Mouse (Mus musculus) myocyte (in vitro differentiated cells): Measurements from ENCODE around the gene Wnt3. TPM values are rescaled to one million over a fixed set of nuclear protein-coding genes. Genes with fewer than 3 reads are reported as not detected.

ENCODE experiments used
- H3K27me3 ChIP-seq: one replicate; pipeline ENCODE4 v1.6.1; 2011; ENCODE audit not compliant: control insufficient read depth, insufficient read depth, insufficient read length
- H3K36me3 ChIP-seq: one replicate; pipeline ENCODE4 v1.6.1; 2011; ENCODE audit not compliant: control insufficient read depth, insufficient read depth
- H3K4me2 ChIP-seq: one replicate; pipeline ENCODE4 v1.6.1; 2011; ENCODE audit warnings: low read depth, control low read depth
- H3K4me3 ChIP-seq: one replicate; pipeline ENCODE4 v1.5.1; 2011; ENCODE audit warnings: mild to moderate bottlenecking, control low read depth, moderate library complexity
- H3K79me2 ChIP-seq: one replicate; pipeline ENCODE4 v1.6.1; 2011; ENCODE audit not compliant: control insufficient read depth, insufficient read depth
- H3ac ChIP-seq: one replicate; pipeline ENCODE4 v1.6.1; 2011; ENCODE audit not compliant: control insufficient read depth, insufficient read length
- CEBPB ChIP-seq: IDR thresholded peaks from 2 replicates; pipeline ENCODE4 v1.6.1; 2011; ENCODE audit warnings: mild to moderate bottlenecking, moderate library complexity; ENCODE audit not compliant: poor library complexity, insufficient read depth, severe bottlenecking
- E2F4 ChIP-seq: IDR thresholded peaks from one replicate; pipeline ENCODE4 v1.6.1; 2011; ENCODE audit warnings: mild to moderate bottlenecking, control low read depth, moderate library complexity; ENCODE audit not compliant: insufficient read depth
- MAX ChIP-seq: IDR thresholded peaks from one replicate; pipeline ENCODE4 v1.6.1; 2011; ENCODE audit warnings: low read depth, mild to moderate bottlenecking, control low read depth
- MYOD1 ChIP-seq, 3 experiments: IDR thresholded peaks; one replicate each; pipeline ENCODE4 v1.6.1; 2011; ENCODE audit warnings: control low read depth in 2 of 3, low read depth in 2 of 3, mild to moderate bottlenecking in 2 of 3, moderate library complexity in 1 of 3; ENCODE audit not compliant: insufficient read length in 2 of 3, control insufficient read depth in 1 of 3
- MYOG ChIP-seq, 3 experiments: IDR thresholded peaks; one replicate each; pipeline ENCODE4 v1.6.1; 2011; ENCODE audit warnings: control low read depth in 2 of 3, low read depth in 2 of 3, mild to moderate bottlenecking in 2 of 3; ENCODE audit not compliant: insufficient read length in 2 of 3, control insufficient read depth in 1 of 3, insufficient read depth in 1 of 3
- POLR2A ChIP-seq: IDR thresholded peaks from one replicate; pipeline ENCODE4 v1.6.1; 2011; ENCODE audit warnings: low read depth, mild to moderate bottlenecking, control low read depth, moderate library complexity; ENCODE audit not compliant: insufficient read length
- POLR2AphosphoS2 ChIP-seq: IDR thresholded peaks from one replicate; pipeline ENCODE4 v1.6.1; 2011; ENCODE audit warnings: low read depth, control low read depth; ENCODE audit not compliant: insufficient read length
- REST ChIP-seq: IDR thresholded peaks from one replicate; pipeline ENCODE4 v1.6.1; 2011; ENCODE audit warnings: mild to moderate bottlenecking, control low read depth, moderate library complexity; ENCODE audit not compliant: insufficient read depth, insufficient read length
- SRF ChIP-seq: IDR thresholded peaks from one replicate; pipeline ENCODE4 v1.6.1; 2011; ENCODE audit warnings: low read depth; ENCODE audit not compliant: control insufficient read depth, insufficient read length
- TCF12 ChIP-seq: IDR thresholded peaks from one replicate; pipeline ENCODE4 v1.6.1; 2011; ENCODE audit warnings: mild to moderate bottlenecking, control low read depth; ENCODE audit not compliant: poor library complexity, insufficient read depth, severe bottlenecking
- TCF3 ChIP-seq: IDR thresholded peaks from one replicate; pipeline ENCODE4 v1.6.1; 2011; ENCODE audit warnings: low read depth, control low read depth; ENCODE audit not compliant: insufficient read length
- USF1 ChIP-seq: IDR thresholded peaks from one replicate; pipeline ENCODE4 v1.6.1; 2011; ENCODE audit warnings: low read depth, mild to moderate bottlenecking, control low read depth, moderate library complexity
- polyA plus RNA-seq: library from polyadenylated mRNA; unstranded; fragments of >200 nt; fragmentation: generic; extraction: Trizol; gene quantifications from one replicate; pipeline ENCODE4 v1.2.1, GENCODE M21; 2012; ENCODE audit warnings: missing spikeins

The Wnt3 gene
- polyA plus RNA-seq, 1 experiment, result 0.04 TPM

DNA sequence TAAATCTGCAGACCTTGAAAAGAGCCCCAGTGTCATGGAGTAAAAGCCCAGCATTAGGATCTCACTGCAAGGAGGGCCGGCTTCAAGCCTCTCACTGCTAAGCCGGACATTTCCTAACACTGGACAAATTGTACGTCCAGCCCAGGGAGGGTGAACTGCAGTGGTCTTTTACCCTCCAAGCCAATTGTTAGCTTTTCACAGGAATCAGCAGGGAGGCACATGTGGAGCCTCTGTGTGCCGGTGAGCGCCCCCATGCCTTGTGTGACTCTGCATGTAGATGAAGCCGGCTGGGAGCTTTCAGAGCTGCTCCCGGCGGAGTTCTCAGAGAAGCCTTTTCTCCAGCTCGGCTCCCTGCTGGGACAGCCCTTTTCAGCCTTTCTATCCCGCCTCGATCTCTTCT lies 66.9 kb downstream of the Wnt3 start:
- Histone ChIP-seq H3K36me3 (no peaks in the 10 kb centered on the region), H3K4me3 (no peak overlapping the region), H3ac (no peak overlapping the region), H3K4me2 (no peak overlapping the region), H3K79me2 (no peaks in the 10 kb centered on the region), H3K27me3 (no peaks in the 10 kb centered on the region)
- TF ChIP-seq POLR2AphosphoS2 (no peak), TCF12 (no peak), E2F4 (no peak), CEBPB (no peak), USF1 (no peak), MYOD1 (IDR thresholded peaks at IDR 0.05; ENCODE audit: control insufficient read depth in 1 of 3, insufficient read length in 2 of 3, low read depth in 2 of 3) (no peak), POLR2A (no peak), MAX (no peak), TCF3 (no peak), SRF (no peak), MYOG (IDR thresholded peaks at IDR 0.05; ENCODE audit: control insufficient read depth in 1 of 3, insufficient read depth in 1 of 3, insufficient read length in 2 of 3, low read depth in 2 of 3) (no peak), REST (no peak)

DNA sequence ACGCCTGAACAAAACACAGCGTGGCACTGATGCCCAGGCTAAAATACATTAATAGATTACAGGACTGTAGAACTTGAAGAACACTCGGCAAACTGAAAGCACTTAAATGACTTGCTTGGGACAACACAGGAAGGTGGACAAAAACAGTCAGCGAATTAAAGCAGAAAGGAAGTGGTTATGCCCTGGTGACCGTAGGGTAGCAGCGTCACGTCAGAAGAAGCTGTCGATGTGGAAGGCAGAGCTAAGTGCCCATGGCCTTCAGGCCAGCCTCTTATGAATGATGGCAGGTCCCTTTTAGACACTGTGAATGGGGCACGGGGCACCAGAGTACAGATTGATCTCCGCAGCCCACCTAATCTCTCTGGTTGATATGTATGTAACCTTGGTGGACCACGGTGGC lies 74.3 kb downstream of the Wnt3 start:
- H3K4me3 ChIP-seq, result no peak overlapping the region
- H3K27me3 ChIP-seq, result no peaks in the 10 kb centered on the region
- H3K79me2 ChIP-seq, result no peaks in the 10 kb centered on the region
- H3K36me3 ChIP-seq, result no peaks in the 10 kb centered on the region
- TF ChIP-seq E2F4 (no peak), MYOD1 (IDR thresholded peaks at IDR 0.05; ENCODE audit: control insufficient read depth in 1 of 3, insufficient read length in 2 of 3, low read depth in 2 of 3) (no peak), SRF (no peak), CEBPB (no peak), POLR2AphosphoS2 (no peak), TCF12 (no peak), USF1 (no peak), REST (no peak), MAX (no peak), TCF3 (no peak), POLR2A (no peak), MYOG (IDR thresholded peaks at IDR 0.05; ENCODE audit: control insufficient read depth in 1 of 3, insufficient read depth in 1 of 3, insufficient read length in 2 of 3, low read depth in 2 of 3) (no peak)
- H3ac ChIP-seq, result no peak overlapping the region
- no peak overlapping the region for H3K4me2 ChIP-seq

DNA sequence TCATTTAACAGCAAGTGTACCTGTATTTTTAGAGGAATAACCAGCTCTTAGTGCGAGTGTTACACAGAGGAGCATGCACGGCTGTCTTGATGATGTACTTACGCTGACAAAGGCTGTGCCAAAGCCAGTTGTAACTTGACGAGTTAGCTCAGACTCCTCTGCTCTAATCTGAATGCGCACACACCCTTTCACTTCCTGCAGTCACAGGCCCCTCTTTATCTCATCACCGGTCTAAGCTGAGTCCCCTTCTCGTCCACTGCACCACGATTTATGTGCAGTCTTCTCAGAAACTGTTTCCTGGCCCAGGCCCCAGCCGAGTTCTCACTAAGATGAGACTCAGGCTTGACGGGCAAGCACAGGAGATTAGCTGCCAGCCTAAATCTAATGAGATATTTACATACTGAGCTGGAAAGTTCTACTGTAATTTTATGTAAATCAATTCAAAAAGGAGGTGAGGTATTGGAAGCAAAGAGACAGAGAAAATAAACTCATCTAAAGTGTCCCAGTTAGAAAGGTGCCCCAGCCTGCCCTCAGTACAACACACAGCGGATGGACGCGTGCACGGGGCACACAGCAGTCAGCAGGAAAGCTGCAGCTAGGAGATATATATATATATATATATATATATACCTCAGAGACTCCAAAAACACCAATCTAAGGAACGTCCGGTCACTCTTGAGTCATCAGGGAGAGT lies 78.8 kb downstream of the Wnt3 start:
- Histone ChIP-seq H3K4me2 (no peak overlapping the region), H3K27me3 (no peaks in the 10 kb centered on the region), H3K79me2 (no peaks in the 10 kb centered on the region), H3K36me3 (peaks cover 2% of the 10 kb centered on the region), H3K4me3 (no peak overlapping the region), H3ac (no peak overlapping the region)
- TF ChIP-seq SRF, result no peak

DNA sequence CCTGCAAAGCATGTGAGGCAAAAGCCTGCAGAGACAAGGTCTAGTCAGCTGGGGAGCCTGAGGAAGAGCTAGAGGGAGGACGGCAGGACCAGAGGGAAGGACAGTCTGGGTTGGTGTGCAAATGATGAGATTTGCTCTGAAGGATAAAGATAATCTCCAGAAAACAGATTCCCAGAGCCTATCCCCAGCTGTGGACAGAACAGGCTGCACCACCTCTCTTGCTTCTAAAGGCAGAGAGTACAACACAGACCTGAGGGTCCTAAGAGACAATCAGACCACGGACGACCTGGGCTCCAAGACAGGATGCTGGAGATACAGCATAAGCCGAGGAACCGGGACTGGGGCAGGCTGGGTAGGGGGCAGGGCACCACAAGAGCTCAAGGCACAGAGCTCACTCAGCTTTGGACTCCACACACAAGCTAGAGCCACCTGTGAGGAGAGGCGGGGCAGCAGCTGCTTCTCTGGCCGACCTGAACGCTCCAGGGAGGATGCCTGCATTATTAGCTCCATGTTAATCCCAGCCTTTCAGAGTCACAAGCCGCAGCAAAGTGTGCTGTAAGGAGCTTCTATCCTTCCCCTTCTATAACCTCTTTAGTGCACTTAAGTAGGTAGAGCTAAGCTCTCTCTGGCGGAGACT lies 79.5 kb downstream of the Wnt3 start:
- Histone ChIP-seq H3K79me2 (no peaks in the 10 kb centered on the region), H3ac (no peak overlapping the region), H3K27me3 (no peaks in the 10 kb centered on the region), H3K4me2 (no peak overlapping the region), H3K36me3 (peaks cover 9% of the 10 kb centered on the region), H3K4me3 (no peak overlapping the region)
- TF ChIP-seq POLR2A (no peak), MYOD1 (IDR thresholded peaks at IDR 0.05; ENCODE audit: control insufficient read depth in 1 of 3, insufficient read length in 2 of 3, low read depth in 2 of 3) (no peak), MAX (no peak), POLR2AphosphoS2 (no peak)

DNA sequence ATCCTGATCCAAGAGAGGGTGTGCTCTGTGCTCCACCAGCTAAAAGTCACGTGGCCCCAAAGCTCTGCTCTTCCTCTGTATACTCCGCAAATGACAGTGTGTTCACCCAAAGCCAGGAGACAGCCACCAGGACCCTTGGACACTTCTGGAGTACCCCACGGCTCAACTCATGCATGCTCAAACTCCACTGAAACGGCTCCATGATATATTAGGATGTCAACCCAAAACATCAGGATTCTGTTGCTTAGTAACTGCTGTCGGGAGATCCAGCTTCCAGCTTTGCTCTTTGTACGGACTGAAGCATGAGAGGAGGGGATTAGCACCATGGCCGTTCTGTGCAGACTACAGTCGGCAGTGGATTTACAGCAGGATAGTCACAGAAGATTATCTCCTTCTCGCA lies 80.3 kb downstream of the Wnt3 start:
- H3K27me3 ChIP-seq, result no peaks in the 10 kb centered on the region
- H3K79me2 ChIP-seq, result no peaks in the 10 kb centered on the region
- H3ac ChIP-seq, result no peak overlapping the region
- no peak overlapping the region for H3K4me2 ChIP-seq
- TF ChIP-seq CEBPB (no peak), MYOG (IDR thresholded peaks at IDR 0.05; ENCODE audit: control insufficient read depth in 1 of 3, insufficient read depth in 1 of 3, insufficient read length in 2 of 3, low read depth in 2 of 3) (no peak)
- H3K4me3 ChIP-seq, result no peak overlapping the region
- H3K36me3 ChIP-seq, result peaks cover 11% of the 10 kb centered on the region
